Mouse (Mus musculus) intestine, embryonic 14.5 days (tissue): ENCODE data around the gene Pla2g1b. TPM values are rescaled to one million over a fixed set of nuclear protein-coding genes. Genes with fewer than 3 reads are reported as not detected.

ENCODE experiments used
- ATAC-seq: fragments of 200-750 bp; cut with Nextera tagmentation; replicated peaks from 2 replicates; pipeline ENCODE4 v1.8.0; 2017; ENCODE audit warnings: low read depth, moderate number of reproducible peaks, moderate TSS enrichment, moderate library complexity; ENCODE audit not compliant: low FRiP score, low TSS enrichment
- DNase-seq: peaks from one replicate; pipeline ENCODE4 v3.0.0-alpha.2; 2018; ENCODE audit warnings: low spot score
- H3K27ac ChIP-seq: fragments of 300-500 bp; sonication (generic); 2 replicates; pipeline ENCODE4 v1.5.1; 2014; ENCODE audit warnings: low read depth, mild to moderate bottlenecking, control low read depth
- H3K27me3 ChIP-seq: fragments of 300-500 bp; sonication (generic); replicated peaks from 2 replicates; pipeline ENCODE4 v1.6.1; 2014; ENCODE audit warnings: low read length, control low read depth; ENCODE audit not compliant: control insufficient read depth, insufficient read depth
- H3K36me3 ChIP-seq: fragments of 300-500 bp; sonication (generic); 2 replicates; pipeline ENCODE4 v1.6.1; 2014; ENCODE audit warnings: low read length, control low read depth; ENCODE audit not compliant: control insufficient read depth, insufficient read depth
- H3K4me1 ChIP-seq: fragments of 300-500 bp; sonication (generic); replicated peaks from 2 replicates; pipeline ENCODE4 v1.6.1; 2014; ENCODE audit warnings: low read length, control low read depth, mixed read lengths; ENCODE audit not compliant: control insufficient read depth, insufficient read depth
- H3K4me2 ChIP-seq: fragments of 300-500 bp; sonication (generic); 2 replicates; pipeline ENCODE4 v1.6.1; 2014; ENCODE audit warnings: low read length
- H3K4me3 ChIP-seq: fragments of 300-500 bp; sonication (generic); 2 replicates; pipeline ENCODE4 v1.5.1; 2014; ENCODE audit warnings: low read depth, low read length, control low read depth, mixed read lengths
- H3K9ac ChIP-seq: fragments of 300-500 bp; sonication (generic); 2 replicates; pipeline ENCODE4 v1.6.1; 2014; ENCODE audit warnings: mild to moderate bottlenecking, low read length
- H3K9me3 ChIP-seq: fragments of 300-500 bp; sonication (generic); 2 replicates; pipeline ENCODE4 v1.6.1; 2016; ENCODE audit warnings: low read length, control low read depth; ENCODE audit not compliant: control insufficient read depth
- WGBS: fragments of 180-500 bp; shearing (Covaris S2); extraction: QIAGEN DNeasy Blood & Tissue Kit; methylation state at CpG from one replicate; pipeline ENCODE4 v1.1.7; 2014; 5-methylcytosine and 5-hydroxymethylcytosine counted together
- polyA plus RNA-seq: library from polyadenylated mRNA; unstranded; fragments of >200 nt; fragmentation: Nextera tagmentation; extraction: Ambion mirVana; gene quantifications from 2 replicates; pipeline ENCODE4 v1.2.1, GENCODE M21; 2014

The Pla2g1b gene
- 5.0 and 6.3 TPM in 2 replicates for polyA plus RNA-seq

- Histone ChIP-seq H3K27me3 (no peaks in the 10 kb centered on the region), H3K4me3 (no peak within 1 kb of the TSS), H3K27ac (0 out of 2 replicates have a peak within 1 kb of the TSS, but pooled peaks have one; percentile 25), H3K9me3 (no peaks in the 10 kb centered on the region), H3K36me3 (no peaks in the 10 kb centered on the region), H3K4me1 (no peaks in the 10 kb centered on the region), H3K9ac (no peak within 1 kb of the TSS), H3K4me2 (0 out of 2 replicates have a peak within 1 kb of the TSS, but pooled peaks have one; percentile 4)
- 39% methylated on average over 9 of the region's 9 CpGs for WGBS
- peak; percentile 61 for DNase-seq
- ATAC-seq = no peak; the same call in 1 of the 2 replicates
Observed at GRCm38 (mm10) chr5:115465642-115466420, at the start of gene Pla2g1b. Gene Pla2g1b (plus strand): TSS chr5:115466262.

GRCm38 (mm10) chr5:115428831-115429358, 37.2 kb upstream of the Pla2g1b start:
- peaks cover 17% of the 10 kb centered on the region; the same call in 1 of the 2 replicates for H3K4me1 ChIP-seq
- peak overlapping the region; percentile 92 for H3K9ac ChIP-seq
- peaks cover 11% of the 10 kb centered on the region for H3K36me3 ChIP-seq
- DNase-seq = peak; percentile 65
- WGBS = 3% methylated on average over 18 of the region's 20 CpGs
- no peaks in the 10 kb centered on the region for H3K9me3 ChIP-seq
- no peak overlapping the region for H3K27ac ChIP-seq
- peak overlapping the region; percentile 69 for H3K4me2 ChIP-seq
- H3K4me3 ChIP-seq = peak overlapping the region; percentile 83
- no peak; the same call in 1 of the 2 replicates for ATAC-seq
- H3K27me3 ChIP-seq = peaks cover 12% of the 10 kb centered on the region

- Histone ChIP-seq H3K36me3 (peaks cover 17% of the 10 kb centered on the region), H3K4me3 (peak within 1 kb of the TSS; percentile 83), H3K4me1 (peaks cover 24% of the 10 kb centered on the region), H3K27me3 (peaks cover 12% of the 10 kb centered on the region), H3K27ac (peak within 1 kb of the TSS; percentile 73), H3K4me2 (peak within 1 kb of the TSS; percentile 69), H3K9me3 (no peaks in the 10 kb centered on the region), H3K9ac (peak within 1 kb of the TSS; percentile 92)
- DNase-seq (peak; percentile 81), ATAC-seq (peak; percentile 75)
- WGBS = under 1% methylated on average over 64 of the region's 117 CpGs
Observed at GRCm38 (mm10) chr5:115429359-115430186, 36.5 kb upstream of the Pla2g1b start, which contains the start of gene Msi1. Gene Msi1 (plus strand): TSS chr5:115429599.

GRCm38 (mm10) chr5:115430187-115430960, 35.7 kb upstream of the Pla2g1b start:
- peak overlapping the region; percentile 69 for H3K4me2 ChIP-seq
- peak overlapping the region; percentile 83 for H3K4me3 ChIP-seq
- peak overlapping the region; percentile 73 for H3K27ac ChIP-seq
- 1% methylated on average over 48 of the region's 73 CpGs for WGBS
- DNase-seq (peak; percentile 71), ATAC-seq (0 out of 2 replicates have a peak, but pooled peaks have one; percentile 32)
- peaks cover 12% of the 10 kb centered on the region for H3K27me3 ChIP-seq
- peak overlapping the region; percentile 92 for H3K9ac ChIP-seq
- H3K4me1 ChIP-seq = peaks cover 32% of the 10 kb centered on the region
- H3K9me3 ChIP-seq = no peaks in the 10 kb centered on the region
- H3K36me3 ChIP-seq = peaks cover 19% of the 10 kb centered on the region

GRCm38 (mm10) chr5:115431061-115431897, 34.8 kb upstream of the Pla2g1b start:
- DNase-seq = peak; percentile 73
- Histone ChIP-seq H3K9me3 (no peaks in the 10 kb centered on the region), H3K9ac (peak overlapping the region; percentile 92), H3K4me2 (peak overlapping the region; percentile 69), H3K36me3 (peaks cover 19% of the 10 kb centered on the region), H3K27ac (peak overlapping the region; percentile 6; the same call in 1 of the 2 replicates), H3K27me3 (peaks cover 12% of the 10 kb centered on the region), H3K4me1 (peaks cover 41% of the 10 kb centered on the region), H3K4me3 (peak overlapping the region; percentile 83)
- WGBS = 13% methylated on average over 14 of the region's 14 CpGs
- ATAC-seq = no peak

GRCm38 (mm10) chr5:115431898-115432259, 34.2 kb upstream of the Pla2g1b start:
- Histone ChIP-seq H3K9me3 (no peaks in the 10 kb centered on the region), H3K9ac (peak overlapping the region; percentile 11; the same call in 1 of the 2 replicates), H3K27me3 (peaks cover 10% of the 10 kb centered on the region), H3K4me1 (peaks cover 46% of the 10 kb centered on the region), H3K36me3 (peaks cover 19% of the 10 kb centered on the region), H3K4me2 (peak overlapping the region; percentile 69), H3K4me3 (peak overlapping the region; percentile 83; the same call in 1 of the 2 replicates), H3K27ac (0 out of 2 replicates have a peak overlapping the region, but pooled peaks have one; percentile 6)
- WGBS = 32% methylated on average over 7 of the region's 7 CpGs
- DNase-seq (no peak), ATAC-seq (no peak)

DNA sequence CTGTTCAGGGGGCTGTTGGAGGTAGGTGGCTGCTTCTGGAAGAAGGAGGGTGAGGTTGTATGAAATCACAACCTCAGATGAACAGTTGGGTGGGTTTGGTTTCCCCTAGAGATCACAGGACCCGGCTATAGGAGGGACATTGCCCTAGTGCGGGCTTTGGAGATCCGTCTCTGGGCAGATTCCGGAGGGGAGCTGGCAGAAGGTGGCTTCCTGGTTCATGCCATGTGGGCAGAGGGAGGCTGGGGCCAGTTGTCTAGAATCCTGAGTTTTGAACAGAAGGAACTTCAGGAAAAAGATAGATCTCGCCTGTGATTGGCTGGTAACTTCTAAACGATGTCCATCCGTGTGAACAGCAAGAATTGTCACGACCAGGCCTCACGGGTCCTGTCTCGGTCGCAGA, 33.7 kb upstream of the Pla2g1b start:
- H3K4me3 ChIP-seq = no peak overlapping the region
- no peak overlapping the region for H3K27ac ChIP-seq
- WGBS = 74% methylated on average over 11 of the region's 11 CpGs
- DNase-seq = no peak
- no peaks in the 10 kb centered on the region for H3K9me3 ChIP-seq
- peaks cover 5% of the 10 kb centered on the region for H3K27me3 ChIP-seq
- H3K36me3 ChIP-seq = peaks cover 19% of the 10 kb centered on the region
- no peak for ATAC-seq
- H3K4me1 ChIP-seq = peaks cover 48% of the 10 kb centered on the region
- H3K4me2 ChIP-seq = peak overlapping the region; percentile 69
- no peak overlapping the region for H3K9ac ChIP-seq
